Mouse (Mus musculus) ES-E14 (cell line): Measurements from ENCODE around the gene Cyp2d22. TPM values are rescaled to one million over a fixed set of nuclear protein-coding genes. Genes with fewer than 3 reads are reported as not detected.

ENCODE experiments used
- DNase-seq: peaks from one replicate; pipeline ENCODE4 v3.0.0-alpha.2; 2013; ENCODE audit warnings: low read depth, low spot score
- H3K27ac ChIP-seq: 2 replicates; pipeline ENCODE4 v1.5.1; 2012; ENCODE audit warnings: low read depth, mild to moderate bottlenecking, low read length, moderate library complexity, mixed read lengths; ENCODE audit not compliant: poor library complexity, insufficient read depth, severe bottlenecking
- H3K36me3 ChIP-seq: 2 replicates; pipeline ENCODE4 v1.6.1; 2012; ENCODE audit warnings: mild to moderate bottlenecking, low read length, moderate library complexity, mixed read lengths; ENCODE audit not compliant: control insufficient read depth, poor library complexity, insufficient read depth, severe bottlenecking
- H3K4me1 ChIP-seq, 2 experiments: fragments of 150-350 bp in 1 of 2; sonication (generic) in 1 of 2; 2 replicates each; pipeline ENCODE4 v1.6.1; 2012; ENCODE audit warnings: low read length in 2 of 2, mild to moderate bottlenecking in 1 of 2, mixed read lengths in 1 of 2; ENCODE audit not compliant: control insufficient read depth in 2 of 2, insufficient read depth in 2 of 2, poor library complexity in 1 of 2
- H3K4me3 ChIP-seq, 2 experiments: fragments of 150-350 bp in 1 of 2; sonication (generic) in 1 of 2; 2 replicates each; pipeline ENCODE4 v1.5.1; 2012; ENCODE audit warnings: low read length in 2 of 2, low read depth in 1 of 2, mild to moderate bottlenecking in 1 of 2, mixed read lengths in 1 of 2; ENCODE audit not compliant: insufficient read depth in 1 of 2, poor library complexity in 1 of 2, severe bottlenecking in 1 of 2
- H3K9ac ChIP-seq: 2 replicates; pipeline ENCODE4 v1.6.1; 2012; ENCODE audit warnings: low read depth, mild to moderate bottlenecking, low read length, mixed read lengths; ENCODE audit not compliant: poor library complexity, insufficient read depth, severe bottlenecking
- H3K9me3 ChIP-seq: fragments of 150-350 bp; sonication (generic); 2 replicates; pipeline ENCODE4 v1.6.1; 2012; ENCODE audit warnings: low read depth, mild to moderate bottlenecking, low read length; ENCODE audit not compliant: control insufficient read depth, insufficient read depth
- CHD2 ChIP-seq: IDR thresholded peaks from 2 replicates; pipeline ENCODE4 v1.6.1; 2014; ENCODE audit warnings: mild to moderate bottlenecking, low read depth, low read length, inconsistent platforms
- HCFC1 ChIP-seq: IDR thresholded peaks from 2 replicates; pipeline ENCODE4 v1.6.1; 2012; ENCODE audit warnings: low read length, inconsistent platforms, borderline replicate concordance; ENCODE audit not compliant: insufficient read depth
- MAFK ChIP-seq: IDR thresholded peaks from 2 replicates; pipeline ENCODE4 v1.6.1; 2014; ENCODE audit warnings: mild to moderate bottlenecking, low read depth, low read length, inconsistent platforms; ENCODE audit not compliant: insufficient read depth
- ZC3H11A ChIP-seq: IDR thresholded peaks from 2 replicates; pipeline ENCODE4 v1.6.1; 2012; ENCODE audit warnings: low read depth, mild to moderate bottlenecking, inconsistent platforms, low read length, borderline replicate concordance
- ZNF384 ChIP-seq: IDR thresholded peaks from 2 replicates; pipeline ENCODE4 v1.6.1; 2012; ENCODE audit warnings: low read depth, low read length, inconsistent platforms
- in situ Hi-C, 2 experiments: fragments of 600-800 bp; cut with MboI; formaldehyde crosslinking; loops; one replicate each; pipeline ENCODE4 v1.15.1; 2025; ENCODE audit warnings: low sequenced_read_pairs in 2 of 2, inconsistent platforms in 1 of 2; ENCODE audit not compliant: unreplicated experiment in 2 of 2
- total RNA-seq: library from RNA; depleted of rRNA; stranded (reverse); fragments of 300-350 nt; gene quantifications from 2 replicates; pipeline ENCODE4 v1.2.3, GENCODE M21; 2012

Cyp2d22 gene
- total RNA-seq, 1 experiment = 0.94 TPM

DNA sequence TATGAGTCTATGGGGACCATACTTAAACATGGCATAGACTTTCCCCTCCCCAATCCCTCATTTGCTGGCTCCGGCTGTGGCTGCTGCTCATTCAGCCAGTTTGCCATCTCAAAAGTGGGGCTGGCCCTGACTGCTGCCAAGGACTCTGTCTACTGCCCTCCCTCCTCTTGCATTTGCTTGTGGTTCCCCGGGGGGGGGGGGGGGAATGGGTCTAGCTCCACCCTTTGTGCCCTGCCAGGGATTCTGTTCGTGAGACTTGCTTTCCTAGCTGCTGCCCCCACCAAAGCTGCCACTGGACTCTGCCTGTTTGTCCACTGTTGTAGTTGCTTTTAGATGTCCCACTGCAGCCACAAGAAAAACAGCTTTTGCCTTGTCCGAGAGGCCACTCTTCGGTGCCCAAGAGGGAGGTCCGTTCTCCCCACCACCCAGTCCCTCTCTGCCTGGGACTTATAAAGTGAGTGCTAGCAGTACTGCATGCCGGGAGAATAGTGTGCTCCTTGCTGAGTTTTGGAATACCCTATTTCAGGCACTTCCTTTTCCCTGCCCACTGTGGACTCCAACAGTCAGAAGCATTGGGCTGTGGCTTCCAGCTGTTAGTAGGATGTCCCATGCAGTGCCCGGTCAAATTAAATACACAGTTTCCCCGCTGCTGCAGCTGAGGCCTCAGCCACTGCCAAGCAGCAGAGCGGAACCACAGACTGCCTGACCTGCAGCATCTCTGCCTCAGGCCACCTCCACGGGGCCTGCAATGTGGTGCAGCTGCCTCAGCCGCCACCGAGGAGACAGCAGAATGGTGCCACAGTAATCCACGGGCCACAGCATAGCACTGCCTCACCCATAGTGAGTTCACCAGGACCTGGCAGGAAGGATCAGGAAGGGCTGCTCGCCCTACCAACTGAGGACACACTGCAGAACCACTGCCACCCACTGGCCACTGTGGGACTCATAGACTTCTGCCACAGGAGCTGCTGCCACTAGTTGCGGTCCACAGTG is 37.0 kb upstream of the Cyp2d22 start:
- Histone ChIP-seq H3K9ac (no peak overlapping the region), H3K9me3 (no peaks in the 10 kb centered on the region), H3K27ac (no peak overlapping the region), H3K4me3 (peak overlapping the region; percentile 33 to 58; a peak in 3 of 4 replicates), H3K4me1 (no peaks in the 10 kb centered on the region), H3K36me3 (no peaks in the 10 kb centered on the region)
- in situ Hi-C loops = no loop called here
- peak; percentile 8 for DNase-seq
- no peak for TF ChIP-seq ZNF384
- no peak for TF ChIP-seq CHD2
- TF ChIP-seq HCFC1 = no peak
- no peak for TF ChIP-seq ZC3H11A
- no peak for TF ChIP-seq MAFK

- no peak overlapping the region for H3K4me3 ChIP-seq
- no peaks in the 10 kb centered on the region for H3K4me1 ChIP-seq
- no peaks in the 10 kb centered on the region for H3K9me3 ChIP-seq
- TF ChIP-seq MAFK = no peak
- no peak for TF ChIP-seq ZC3H11A
- no peak for TF ChIP-seq HCFC1
- no peak for TF ChIP-seq CHD2
- TF ChIP-seq ZNF384 = no peak
- DNase-seq = no peak
- no peaks in the 10 kb centered on the region for H3K36me3 ChIP-seq
- H3K9ac ChIP-seq = no peak overlapping the region
- H3K27ac ChIP-seq = no peak overlapping the region
- in situ Hi-C loops = no loop called here
Observed at GRCm38 (mm10) chr15:82407536-82407935, 27.5 kb upstream of the Cyp2d22 start.

GRCm38 (mm10) chr15:82406981-82407380 is 26.9 kb upstream of the Cyp2d22 start, which contains the start of gene Cyp2d10:
Gene Cyp2d10 (minus strand): TSS chr15:82407195.
- no peaks in the 10 kb centered on the region for H3K36me3 ChIP-seq
- no peak within 1 kb of the TSS for H3K4me3 ChIP-seq
- no peaks in the 10 kb centered on the region for H3K9me3 ChIP-seq
- no peaks in the 10 kb centered on the region for H3K4me1 ChIP-seq
- H3K9ac ChIP-seq = no peak within 1 kb of the TSS
- in situ Hi-C loops = no loop called here
- H3K27ac ChIP-seq = no peak within 1 kb of the TSS
- no peak for DNase-seq
- TF ChIP-seq ZC3H11A (no peak), ZNF384 (no peak), CHD2 (no peak), MAFK (no peak), HCFC1 (no peak)

- in situ Hi-C loops = no loop called here
- Histone ChIP-seq H3K4me1 (no peaks in the 10 kb centered on the region), H3K36me3 (no peaks in the 10 kb centered on the region), H3K27ac (no peak overlapping the region), H3K4me3 (no peak overlapping the region), H3K9me3 (no peaks in the 10 kb centered on the region), H3K9ac (no peak overlapping the region)
- no peak for TF ChIP-seq MAFK
- TF ChIP-seq ZC3H11A = no peak
- no peak for TF ChIP-seq CHD2
- TF ChIP-seq HCFC1 = no peak
- no peak for TF ChIP-seq ZNF384
- DNase-seq = no peak
Observed at GRCm38 (mm10) chr15:82404163-82404562, 24.1 kb upstream of the Cyp2d22 start.
